Mouse (Mus musculus) stomach, embryonic 16.5 days (tissue): ENCODE measurements around the gene Mcu. TPM values are rescaled to one million over a fixed set of nuclear protein-coding genes. Genes with fewer than 3 reads are reported as not detected.

Experiments used
- polyA plus RNA-seq: library from polyadenylated mRNA; unstranded; fragments of >200 nt; fragmentation: Nextera tagmentation; extraction: Ambion mirVana; gene quantifications from 2 replicates; pipeline ENCODE4 v1.2.1, GENCODE M21; 2015

The Mcu gene
- polyA plus RNA-seq, 1 experiment from 2014 or later, result 60.0 TPM

Other genes with a start within 250 kb of the Mcu start
- 7.2 and 21.0 TPM in 2 replicates for gene Gm10273, start 221.1 kb downstream of the Mcu start, polyA plus RNA-seq
- gene Pla2g12b, start 213.0 kb downstream of the Mcu start, polyA plus RNA-seq, result 12.7 and 13.1 TPM in 2 replicates
- gene Oit3, start 174.9 kb downstream of the Mcu start, polyA plus RNA-seq, result 2.4 and 3.2 TPM in 2 replicates
- not detected in 2 replicates for gene Gm10322, start 629 bp downstream of the Mcu start, polyA plus RNA-seq
- gene Micu1, start 85.8 kb upstream of the Mcu start, polyA plus RNA-seq, result 74.1 and 77.5 TPM in 2 replicates